Mouse (Mus musculus) MEL (cell line): ENCODE data around the gene Snd1. TPM values are rescaled to one million over a fixed set of nuclear protein-coding genes. Genes with fewer than 3 reads are reported as not detected.

Source experiments
- DNase-seq: peaks from one replicate; pipeline ENCODE4 v3.0.0; 2011; ENCODE audit warnings: low read depth, low spot score
- H3K27ac ChIP-seq: 2 replicates; pipeline ENCODE4 v1.5.1; 2012; ENCODE audit warnings: low read depth, mild to moderate bottlenecking, control low read depth, low read length, moderate library complexity; ENCODE audit not compliant: control insufficient read depth
- H3K27me3 ChIP-seq, 2 experiments: fragments of 150-350 bp in 1 of 2; sonication (generic) in 1 of 2; 2 replicates each; pipeline ENCODE4 v1.6.1; 2012; ENCODE audit warnings: low read length in 2 of 2, mild to moderate bottlenecking in 2 of 2, improper control_type of control experiment in 1 of 2, moderate library complexity in 1 of 2; ENCODE audit not compliant: insufficient read depth in 2 of 2, control insufficient read depth in 1 of 2
- H3K36me3 ChIP-seq, 2 experiments: 2 replicates each; pipeline ENCODE4 v1.6.1; 2012 to 2014; ENCODE audit warnings: low read length in 2 of 2, improper control_type of control experiment in 1 of 2, inconsistent platforms in 1 of 2, mild to moderate bottlenecking in 1 of 2; ENCODE audit not compliant: insufficient read depth in 2 of 2, control insufficient read depth in 1 of 2
- H3K4me1 ChIP-seq, 2 experiments: fragments of 150-350 bp in 1 of 2; sonication (generic) in 1 of 2; 2 replicates each; pipeline ENCODE4 v1.6.1; 2012; ENCODE audit warnings: low read length in 2 of 2, improper control_type of control experiment in 1 of 2, mild to moderate bottlenecking in 1 of 2; ENCODE audit not compliant: insufficient read depth in 2 of 2, control insufficient read depth in 1 of 2
- H3K4me3 ChIP-seq, 2 experiments: fragments of 150-350 bp in 1 of 2; sonication (generic) in 1 of 2; 2 replicates each; pipeline ENCODE4 v1.5.1; 2012; ENCODE audit warnings: low read depth in 2 of 2, low read length in 2 of 2, mild to moderate bottlenecking in 2 of 2, moderate library complexity in 2 of 2, control low read depth in 1 of 2, improper control_type of control experiment in 1 of 2; ENCODE audit not compliant: control insufficient read depth in 1 of 2, insufficient read depth in 1 of 2
- H3K79me2 ChIP-seq: 2 replicates; pipeline ENCODE4 v1.6.1; 2012; ENCODE audit warnings: mild to moderate bottlenecking, low read length, moderate library complexity; ENCODE audit not compliant: control insufficient read depth, poor library complexity, insufficient read depth
- H3K9ac ChIP-seq: 2 replicates; pipeline ENCODE4 v1.6.1; 2012; ENCODE audit warnings: low read depth, mild to moderate bottlenecking, control low read depth, low read length, moderate library complexity; ENCODE audit not compliant: control insufficient read depth, poor library complexity, severe bottlenecking
- H3K9me3 ChIP-seq: fragments of 150-350 bp; sonication (generic); replicated peaks from 2 replicates; pipeline ENCODE4 v1.6.1; 2012; ENCODE audit warnings: mild to moderate bottlenecking, low read length, improper control_type of control experiment, moderate library complexity; ENCODE audit not compliant: insufficient read depth
- BHLHE40 ChIP-seq: IDR thresholded peaks from 2 replicates; pipeline ENCODE4 v1.6.1; 2012; ENCODE audit warnings: low read depth, mild to moderate bottlenecking, inconsistent platforms, low read length, improper control_type of control experiment, borderline replicate concordance
- CHD2 ChIP-seq: IDR thresholded peaks from 2 replicates; pipeline ENCODE4 v1.6.1; 2011; ENCODE audit warnings: low read length, improper control_type of control experiment
- CTCF ChIP-seq, 3 experiments: IDR thresholded peaks in 2 of 3; conservative IDR thresholded peaks in 1 of 3; 2 replicates each; pipeline ENCODE4 v1.5.1; 2011 to 2012; ENCODE audit warnings: low read length in 3 of 3, low read depth in 2 of 3, mild to moderate bottlenecking in 2 of 3, improper control_type of control experiment in 1 of 3, inconsistent platforms in 1 of 3, mixed read lengths in 1 of 3, moderate library complexity in 1 of 3; ENCODE audit not compliant: control insufficient read depth in 1 of 3, insufficient read depth in 1 of 3, poor library complexity in 1 of 3, severe bottlenecking in 1 of 3
- E2F4 ChIP-seq: IDR thresholded peaks from 2 replicates; pipeline ENCODE4 v1.6.1; 2011; ENCODE audit warnings: low read depth, low read length, improper control_type of control experiment, borderline replicate concordance
- EP300 ChIP-seq, 2 experiments: IDR thresholded peaks; 2 replicates each; pipeline ENCODE4 v1.6.1; 2011; ENCODE audit warnings: improper control_type of control experiment in 2 of 2, low read length in 2 of 2, low read depth in 1 of 2, mild to moderate bottlenecking in 1 of 2
- ETS1 ChIP-seq: IDR thresholded peaks from 2 replicates; pipeline ENCODE4 v1.6.1; 2012; ENCODE audit warnings: low read depth, mild to moderate bottlenecking, inconsistent platforms, low read length, improper control_type of control experiment, moderate library complexity
- GABPA ChIP-seq: IDR thresholded peaks from 2 replicates; pipeline ENCODE4 v1.6.1; 2012; ENCODE audit warnings: low read depth, mild to moderate bottlenecking, inconsistent platforms, low read length, improper control_type of control experiment, moderate library complexity
- GATA1 ChIP-seq: IDR thresholded peaks from 2 replicates; pipeline ENCODE4 v1.6.1; 2011; ENCODE audit warnings: low read depth, low read length, improper control_type of control experiment
- HCFC1 ChIP-seq: IDR thresholded peaks from 2 replicates; pipeline ENCODE4 v1.6.1; 2012; ENCODE audit warnings: low read depth, mild to moderate bottlenecking, inconsistent platforms, low read length, improper control_type of control experiment, moderate library complexity
- KAT2A ChIP-seq: conservative IDR thresholded peaks from 2 replicates; pipeline ENCODE4 v1.6.1; 2012; ENCODE audit warnings: low read depth, low read length, improper control_type of control experiment, inconsistent platforms
- MAZ ChIP-seq: IDR thresholded peaks from 2 replicates; pipeline ENCODE4 v1.6.1; 2012; ENCODE audit warnings: low read depth, mild to moderate bottlenecking, inconsistent platforms, low read length, improper control_type of control experiment
- MEF2A ChIP-seq: IDR thresholded peaks from 2 replicates; pipeline ENCODE4 v1.6.1; 2014; ENCODE audit warnings: low read depth, mild to moderate bottlenecking, inconsistent platforms, low read length, improper control_type of control experiment; ENCODE audit not compliant: poor library complexity, insufficient replicate concordance, severe bottlenecking; ENCODE audit errors: extremely low read depth
- MYB ChIP-seq: IDR thresholded peaks from 2 replicates; pipeline ENCODE4 v1.6.1; 2011; ENCODE audit warnings: mild to moderate bottlenecking, low read depth, low read length, improper control_type of control experiment
- MYC ChIP-seq: IDR thresholded peaks from 2 replicates; pipeline ENCODE4 v1.6.1; 2011; ENCODE audit warnings: low read depth, mild to moderate bottlenecking, low read length, improper control_type of control experiment, moderate library complexity
- NELFE ChIP-seq: IDR thresholded peaks from 2 replicates; pipeline ENCODE4 v1.6.1; 2011; ENCODE audit warnings: low read depth, low read length, improper control_type of control experiment
- POLR2A ChIP-seq, 2 experiments: IDR thresholded peaks; 2 replicates each; pipeline ENCODE4 v1.6.1; 2011 to 2012; ENCODE audit warnings: low read length in 2 of 2, mild to moderate bottlenecking in 2 of 2, control low read depth in 1 of 2, improper control_type of control experiment in 1 of 2, low read depth in 1 of 2, moderate library complexity in 1 of 2; ENCODE audit not compliant: control insufficient read depth in 1 of 2, insufficient read depth in 1 of 2, poor library complexity in 1 of 2
- POLR2AphosphoS2 ChIP-seq: IDR thresholded peaks from 2 replicates; pipeline ENCODE4 v1.6.1; 2011; ENCODE audit warnings: low read length, improper control_type of control experiment
- POLR2AphosphoS5 ChIP-seq: IDR thresholded peaks from 2 replicates; pipeline ENCODE4 v1.6.1; 2012; ENCODE audit warnings: low read depth, borderline replicate concordance, mild to moderate bottlenecking, inconsistent platforms, low read length, moderate library complexity, mixed read lengths
- RAD21 ChIP-seq: IDR thresholded peaks from 2 replicates; pipeline ENCODE4 v1.6.1; 2011; ENCODE audit warnings: mild to moderate bottlenecking, low read depth, low read length, improper control_type of control experiment
- SIN3A ChIP-seq: IDR thresholded peaks from 2 replicates; pipeline ENCODE4 v1.6.1; 2012; ENCODE audit warnings: low read length, improper control_type of control experiment, inconsistent platforms
- SMC3 ChIP-seq: IDR thresholded peaks from 2 replicates; pipeline ENCODE4 v1.6.1; 2011; ENCODE audit warnings: low read depth, low read length, improper control_type of control experiment
- TBP ChIP-seq: IDR thresholded peaks from 2 replicates; pipeline ENCODE4 v1.8.0; 2011; ENCODE audit warnings: low read depth, low read length, improper control_type of control experiment
- TCF12 ChIP-seq: IDR thresholded peaks from 2 replicates; pipeline ENCODE4 v1.6.1; 2014; ENCODE audit warnings: low read depth, mild to moderate bottlenecking, inconsistent platforms, low read length, improper control_type of control experiment, moderate library complexity
- UBTF ChIP-seq: IDR thresholded peaks from 2 replicates; pipeline ENCODE4 v1.6.1; 2012; ENCODE audit warnings: low read depth, mild to moderate bottlenecking, inconsistent platforms, low read length, improper control_type of control experiment, moderate library complexity, borderline replicate concordance; ENCODE audit not compliant: insufficient read depth
- USF2 ChIP-seq, 2 experiments: IDR thresholded peaks; 2 replicates each; pipeline ENCODE4 v1.6.1; 2011 to 2012; ENCODE audit warnings: improper control_type of control experiment in 2 of 2, low read length in 2 of 2, borderline replicate concordance in 1 of 2, inconsistent platforms in 1 of 2, low read depth in 1 of 2, mild to moderate bottlenecking in 1 of 2; ENCODE audit not compliant: insufficient read depth in 1 of 2
- ZKSCAN1 ChIP-seq: IDR thresholded peaks from 2 replicates; pipeline ENCODE4 v1.6.1; 2012; ENCODE audit warnings: low read depth, mild to moderate bottlenecking, inconsistent platforms, low read length, improper control_type of control experiment, moderate library complexity
- ZNF384 ChIP-seq: IDR thresholded peaks from 2 replicates; pipeline ENCODE4 v1.6.1; 2012; ENCODE audit warnings: low read depth, mild to moderate bottlenecking, inconsistent platforms, low read length, improper control_type of control experiment
- polyA plus RNA-seq, 2 experiments: library from polyadenylated mRNA; stranded (reverse) in 1 of 2; unstranded in 1 of 2; fragments of >175 nt in 1 of 2; fragments of >200 nt in 1 of 2; gene quantifications; 2 replicates each; pipeline versions ENCODE4 v1.2.1 to v1.2.4; 2012; ENCODE audit warnings: low replicate concordance in 2 of 2, low read depth in 1 of 2; ENCODE audit not compliant: insufficient read length in 2 of 2, insufficient read depth in 1 of 2, missing spikeins in 1 of 2
- total RNA-seq: library from RNA; depleted of rRNA; stranded (reverse); fragments of 300-350 nt; gene quantifications from 2 replicates; pipeline ENCODE4 v1.2.3, GENCODE M21; 2012

Gene Snd1
- total and polyA plus RNA-seq, 3 experiments: 192 to 280 TPM; not detected in 1

- Histone ChIP-seq H3K79me2 (peaks cover 5% of the 10 kb centered on the region), H3K4me3 (no peak overlapping the region), H3K36me3 (peaks cover 5 to 14% of the 10 kb centered on the region in 2 experiments; a peak in 3 of 4 replicates)
- no peak for DNase-seq
- no peak for TF ChIP-seq EP300 (IDR thresholded peaks at IDR 0.05; ENCODE audit: low read depth in 1 of 2, low read length in 2 of 2)
- TF ChIP-seq BHLHE40: no peak
- no peak for TF ChIP-seq MAZ
- no peak for TF ChIP-seq NELFE
- TF ChIP-seq UBTF: no peak
- TF ChIP-seq MEF2A: no peak
- no peak for TF ChIP-seq CTCF (IDR thresholded peaks at IDR 0.05 in 2 of 3, conservative IDR thresholded peaks at IDR 0.05 in 1 of 3; ENCODE audit: control insufficient read depth in 1 of 3, insufficient read depth in 1 of 3, low read depth in 2 of 3, low read length in 3 of 3, poor library complexity in 1 of 3, severe bottlenecking in 1 of 3)
- no peak for TF ChIP-seq KAT2A
- no peak for TF ChIP-seq MYC
- TF ChIP-seq MYB: no peak
- TF ChIP-seq SIN3A: no peak
- TF ChIP-seq ZNF384: no peak
- no peak for TF ChIP-seq POLR2AphosphoS5
- no peak for TF ChIP-seq ETS1
- no peak for TF ChIP-seq GATA1
- no peak for TF ChIP-seq USF2 (IDR thresholded peaks at IDR 0.05; ENCODE audit: borderline replicate concordance in 1 of 2, insufficient read depth in 1 of 2, low read depth in 1 of 2, low read length in 2 of 2)
- TF ChIP-seq, all 39 proteins: peak for 0
- no peak overlapping the region for H3K27ac ChIP-seq
- H3K9ac ChIP-seq: no peak overlapping the region
- no peaks in the 10 kb centered on the region for H3K27me3 ChIP-seq
- H3K9me3 ChIP-seq: no peaks in the 10 kb centered on the region
- H3K4me1 ChIP-seq: no peaks in the 10 kb centered on the region; a peak in 1 of 4 replicates
Measured at GRCm38 (mm10) chr6:28613441-28613840, 138.5 kb downstream of the Snd1 start.

- Histone ChIP-seq H3K36me3 (peaks cover 5 to 17% of the 10 kb centered on the region in 2 experiments; a peak in 3 of 4 replicates), H3K4me1 (no peaks in the 10 kb centered on the region; a peak in 1 of 4 replicates), H3K9me3 (no peaks in the 10 kb centered on the region), H3K9ac (no peak overlapping the region), H3K79me2 (peaks cover 5% of the 10 kb centered on the region), H3K27ac (no peak overlapping the region), H3K4me3 (no peak overlapping the region), H3K27me3 (no peaks in the 10 kb centered on the region)
- TF ChIP-seq POLR2AphosphoS2: no peak
- no peak for TF ChIP-seq POLR2A (IDR thresholded peaks at IDR 0.05; ENCODE audit: control insufficient read depth in 1 of 2, insufficient read depth in 1 of 2, low read depth in 1 of 2, low read length in 2 of 2, poor library complexity in 1 of 2)
- no peak for TF ChIP-seq HCFC1
- no peak for TF ChIP-seq SIN3A
- TF ChIP-seq MYB: no peak
- TF ChIP-seq CHD2: no peak
- TF ChIP-seq RAD21: no peak
- no peak for TF ChIP-seq TCF12
- no peak for TF ChIP-seq ZKSCAN1
- TF ChIP-seq MYC: no peak
- TF ChIP-seq ETS1: no peak
- no peak for TF ChIP-seq SMC3
- TF ChIP-seq GABPA: no peak
- no peak for TF ChIP-seq KAT2A
- no peak for TF ChIP-seq E2F4
- no peak for TF ChIP-seq TBP
- no peak for DNase-seq
Measured at GRCm38 (mm10) chr6:28614856-28615255, 139.9 kb downstream of the Snd1 start.
